Mouse (Mus musculus): ENCODE data around the gene Hrg.

- no peak for TF ChIP-seq CTCF (IDR thresholded peaks at IDR 0.05; ENCODE audit: low read depth, low read length)
- TF ChIP-seq POLR2A (IDR thresholded peaks at IDR 0.05; ENCODE audit: borderline replicate concordance, low read depth, low read length): no peak
Measured at GRCm38 (mm10) chr16:22911986-22912385, 38.9 kb upstream of the Hrg start.

All from bone marrow macrophage, adult 2 months (primary cell).